Mouse (Mus musculus) forebrain, embryonic 11.5 days (tissue): Measurements from ENCODE around the gene Guca1b. TPM values are rescaled to one million over a fixed set of nuclear protein-coding genes. Genes with fewer than 3 reads are reported as not detected.

Experiments
- ATAC-seq: fragments of 200-750 bp; cut with Nextera tagmentation; replicated peaks from 2 replicates; pipeline ENCODE4 v1.8.0; 2017; ENCODE audit warnings: moderate TSS enrichment; ENCODE audit not compliant: low FRiP score
- DNase-seq: peaks from one replicate; pipeline ENCODE4 v3.0.0-alpha.2; 2017; ENCODE audit warnings: low spot score
- H3K27ac ChIP-seq: fragments of 300-500 bp; sonication (generic); 2 replicates; pipeline ENCODE4 v1.5.1; 2014; ENCODE audit warnings: low read depth, low read length
- H3K27me3 ChIP-seq: fragments of 300-500 bp; sonication (generic); 2 replicates; pipeline ENCODE4 v1.6.1; 2014; ENCODE audit warnings: mild to moderate bottlenecking, low read length, mixed read lengths; ENCODE audit not compliant: control insufficient read depth, insufficient read depth
- H3K36me3 ChIP-seq: fragments of 300-500 bp; sonication (generic); 2 replicates; pipeline ENCODE4 v1.6.1; 2014; ENCODE audit warnings: mild to moderate bottlenecking, low read length, moderate library complexity, mixed read lengths; ENCODE audit not compliant: control insufficient read depth, insufficient read depth
- H3K4me1 ChIP-seq: fragments of 300-500 bp; sonication (generic); replicated peaks from 2 replicates; pipeline ENCODE4 v1.6.1; 2014; ENCODE audit warnings: low read length, mixed read lengths; ENCODE audit not compliant: control insufficient read depth, insufficient read depth
- H3K4me2 ChIP-seq: fragments of 300-500 bp; sonication (generic); 2 replicates; pipeline ENCODE4 v1.6.1; 2014; ENCODE audit warnings: low read depth, mild to moderate bottlenecking, low read length, moderate library complexity, mixed read lengths; ENCODE audit not compliant: severe bottlenecking
- H3K4me3 ChIP-seq: fragments of 300-500 bp; sonication (generic); 2 replicates; pipeline ENCODE4 v1.5.1; 2014; ENCODE audit warnings: low read depth, low read length
- H3K9ac ChIP-seq: fragments of 300-500 bp; sonication (generic); 2 replicates; pipeline ENCODE4 v1.6.1; 2014; ENCODE audit warnings: low read length
- H3K9me3 ChIP-seq: fragments of 300-500 bp; sonication (generic); 2 replicates; pipeline ENCODE4 v1.6.1; 2016; ENCODE audit warnings: low read length, mixed read lengths; ENCODE audit not compliant: control insufficient read depth
- WGBS: fragments of 180-500 bp; shearing (Covaris S2); extraction: QIAGEN DNeasy Blood & Tissue Kit; methylation state at CpG from one replicate; pipeline ENCODE4 v1.1.7; 2014; 5-methylcytosine and 5-hydroxymethylcytosine counted together
- polyA plus RNA-seq: library from polyadenylated mRNA; unstranded; fragments of >200 nt; fragmentation: Nextera tagmentation; extraction: Ambion mirVana; gene quantifications from 2 replicates; pipeline ENCODE4 v1.2.1, GENCODE M21; 2014

The Guca1b gene
- polyA plus RNA-seq, 1 experiment from 2014 or later = 0.48 TPM

GRCm38 (mm10) chr17:47439396-47440028 lies 54.3 kb downstream of the Guca1b start:
- ATAC-seq = no peak
- no peak for DNase-seq
- Histone ChIP-seq H3K9me3 (no peaks in the 10 kb centered on the region), H3K27ac (no peak overlapping the region), H3K36me3 (no peaks in the 10 kb centered on the region), H3K27me3 (peaks cover 31% of the 10 kb centered on the region), H3K9ac (no peak overlapping the region), H3K4me3 (no peak overlapping the region), H3K4me2 (no peak overlapping the region), H3K4me1 (peaks cover 19% of the 10 kb centered on the region)
- 47% methylated on average over 9 of the region's 9 CpGs for WGBS

- no peak for ATAC-seq
- Histone ChIP-seq H3K4me2 (no peak overlapping the region), H3K9me3 (no peaks in the 10 kb centered on the region), H3K27ac (no peak overlapping the region), H3K27me3 (peaks cover 31% of the 10 kb centered on the region), H3K36me3 (no peaks in the 10 kb centered on the region), H3K4me3 (no peak overlapping the region), H3K9ac (no peak overlapping the region; the same call in 1 of the 2 replicates), H3K4me1 (peaks cover 19% of the 10 kb centered on the region)
- DNase-seq = no peak
- WGBS = 3% methylated on average over 9 of the region's 9 CpGs
These were observed 55.2 kb downstream of the Guca1b start for GRCm38 (mm10) chr17:47440359-47440890.

GRCm38 (mm10) chr17:47441296-47442051 lies 56.3 kb downstream of the Guca1b start:
- Histone ChIP-seq H3K9me3 (no peaks in the 10 kb centered on the region), H3K4me3 (no peak overlapping the region), H3K9ac (no peak overlapping the region), H3K27ac (no peak overlapping the region), H3K4me1 (peaks cover 16% of the 10 kb centered on the region), H3K36me3 (no peaks in the 10 kb centered on the region), H3K4me2 (no peak overlapping the region), H3K27me3 (peaks cover 26% of the 10 kb centered on the region)
- 65% methylated on average over 19 of the region's 19 CpGs for WGBS
- ATAC-seq = no peak
- DNase-seq = no peak

GRCm38 (mm10) chr17:47442271-47442670 lies 57.1 kb downstream of the Guca1b start:
- H3K9me3 ChIP-seq = no peaks in the 10 kb centered on the region
- no peak overlapping the region for H3K4me2 ChIP-seq
- ATAC-seq (no peak), DNase-seq (no peak)
- WGBS = 79% methylated on average over 3 of the region's 3 CpGs
- H3K9ac ChIP-seq = no peak overlapping the region
- H3K27ac ChIP-seq = no peak overlapping the region
- no peaks in the 10 kb centered on the region for H3K36me3 ChIP-seq
- H3K27me3 ChIP-seq = peaks cover 19% of the 10 kb centered on the region
- peaks cover 10% of the 10 kb centered on the region; the same call in 1 of the 2 replicates for H3K4me1 ChIP-seq
- no peak overlapping the region for H3K4me3 ChIP-seq

Other genes with a start within 250 kb of the Guca1b start
- 67.2 and 71.4 TPM in 2 replicates for gene Mrps10, start 16.5 kb upstream of the Guca1b start, polyA plus RNA-seq
- 0.75 and 1.3 TPM in 2 replicates for gene Guca1a, start 15.2 kb downstream of the Guca1b start, polyA plus RNA-seq
- 0.27 and 0.31 TPM in 2 replicates for gene AI661453, start 51.2 kb downstream of the Guca1b start, polyA plus RNA-seq
- 0.40 TPM in 1 of 2 replicates, not detected in the other for gene 1700001C19Rik, start 52.0 kb downstream of the Guca1b start, polyA plus RNA-seq
- gene Taf8, start 116.9 kb downstream of the Guca1b start, polyA plus RNA-seq = 29.6 and 32.2 TPM in 2 replicates
- 253 and 286 TPM in 2 replicates for gene Ccnd3, start 119.7 kb downstream of the Guca1b start, polyA plus RNA-seq
- 34.6 and 37.3 TPM in 2 replicates for gene Bysl, start 226.1 kb downstream of the Guca1b start, polyA plus RNA-seq
- gene Med20, start 226.2 kb downstream of the Guca1b start, polyA plus RNA-seq = 44.5 and 45.5 TPM in 2 replicates
- gene Gm20517, start 226.2 kb downstream of the Guca1b start, polyA plus RNA-seq = 2.4 and 3.6 TPM in 2 replicates
- 7.2 and 8.1 TPM in 2 replicates for gene Usp49, start 245.3 kb downstream of the Guca1b start, polyA plus RNA-seq